Mouse (Mus musculus) splenic B cell, adult 2 months (primary cell): ENCODE measurements at regions not wholly inside any gene's neighbourhood (a gene's known extent, or its start where the extent isn't known, plus 50 kb on each side); places are given as distances from the start of the nearest gene placed in this dataset.

Experiments
- DNase-seq: peaks from one replicate; pipeline ENCODE4 v3.0.0-alpha.2; 2011; ENCODE audit warnings: low read depth, low spot score
- H3K27me3 ChIP-seq: 2 replicates; pipeline ENCODE4 v1.6.1; 2012; ENCODE audit warnings: mild to moderate bottlenecking, low read length, moderate library complexity, mixed read lengths; ENCODE audit not compliant: control insufficient read depth, poor library complexity, insufficient read depth, severe bottlenecking
- H3K36me3 ChIP-seq: 2 replicates; pipeline ENCODE4 v1.6.1; 2012; ENCODE audit warnings: mild to moderate bottlenecking, low read length, moderate library complexity, mixed read lengths; ENCODE audit not compliant: control insufficient read depth, poor library complexity, insufficient read depth, severe bottlenecking

DNA sequence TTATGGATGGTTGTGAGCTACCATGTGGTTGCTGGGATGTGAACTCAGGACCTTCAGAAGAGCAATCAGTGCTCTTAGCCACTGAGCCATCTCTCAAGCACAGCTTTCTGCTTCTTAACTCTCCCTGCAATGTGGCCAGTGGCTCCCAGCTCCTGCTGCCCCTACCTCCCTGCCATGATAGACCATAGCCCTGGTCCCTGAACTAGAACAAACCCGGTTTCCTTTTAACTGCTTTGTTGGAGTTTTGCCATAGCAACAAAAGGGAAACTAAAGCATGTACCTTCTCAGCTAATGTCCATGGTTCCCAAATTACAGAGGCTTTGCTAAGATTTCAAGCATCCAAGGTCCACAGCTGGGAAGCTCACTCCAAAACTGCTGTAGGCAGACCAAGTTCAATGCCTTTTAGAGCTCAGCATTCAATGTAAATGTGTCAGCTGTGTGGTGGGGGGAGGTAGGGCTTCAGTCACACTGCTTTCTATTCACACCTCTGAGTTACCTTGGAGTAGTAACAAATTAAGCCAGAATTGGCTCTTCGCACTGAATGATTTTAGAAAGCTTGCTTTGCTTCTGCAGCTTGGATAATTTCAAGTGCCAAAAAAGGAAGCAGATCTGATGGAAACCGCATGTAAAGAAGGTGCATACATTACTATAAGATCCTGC, 54.0 kb upstream of the Usp24 start:
- H3K36me3 ChIP-seq = no peaks in the 10 kb centered on the region

DNA sequence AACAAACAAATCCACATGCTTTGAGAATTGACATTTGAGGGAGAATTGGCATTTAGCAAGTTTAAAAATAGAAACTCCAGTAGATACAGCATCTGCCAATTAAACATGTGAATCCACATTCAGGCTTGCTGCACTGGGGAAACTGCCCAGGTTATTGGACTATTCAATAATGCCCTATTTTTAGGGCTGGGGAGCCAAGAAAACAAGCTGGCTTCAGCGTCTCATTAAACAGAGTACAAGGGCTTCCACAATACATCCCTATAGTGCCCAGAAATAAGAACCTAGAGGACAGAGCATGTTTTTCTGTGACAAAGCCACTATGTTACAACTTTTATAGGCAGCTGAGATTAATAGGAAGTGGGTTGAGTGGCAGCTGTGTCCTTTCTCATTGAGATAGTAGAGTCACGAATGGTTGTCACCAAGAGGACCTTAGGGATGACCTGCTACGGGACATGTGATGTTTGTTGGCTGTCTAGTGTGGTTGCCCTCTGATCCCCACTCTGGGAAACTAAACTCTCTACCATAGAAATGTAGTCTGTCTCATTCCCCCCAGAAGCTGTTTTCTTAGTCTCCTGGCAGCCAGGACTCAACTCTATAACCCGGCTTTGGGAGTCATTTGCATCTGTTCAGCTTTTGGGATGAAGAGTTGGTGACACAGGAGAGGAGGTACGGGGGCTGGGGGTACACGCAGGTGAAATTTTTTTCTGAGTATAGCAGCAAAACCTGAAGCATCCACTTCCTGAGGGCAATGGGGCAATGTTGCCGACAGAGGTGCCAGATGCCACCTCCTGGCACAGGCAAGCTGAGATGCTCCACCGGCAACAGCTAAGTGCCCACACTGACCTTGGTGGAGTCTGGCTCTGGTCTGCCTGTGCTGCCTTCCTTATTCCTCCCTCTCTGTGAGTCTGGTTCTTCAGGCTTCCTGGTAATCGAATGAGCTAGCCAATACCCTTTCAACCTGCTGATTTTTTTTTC, 53.0 kb upstream of the Usp24 start:
- Histone ChIP-seq H3K36me3 (no peaks in the 10 kb centered on the region), H3K27me3 (no peaks in the 10 kb centered on the region)
- no peak for DNase-seq

More for the DNA sequence above, 54.0 kb upstream of the Usp24 start:
- H3K27me3 ChIP-seq = no peaks in the 10 kb centered on the region
- DNase-seq = no peak
